ENCODE assay signal across 19 mouse cellular contexts in the genomic region with DNA sequence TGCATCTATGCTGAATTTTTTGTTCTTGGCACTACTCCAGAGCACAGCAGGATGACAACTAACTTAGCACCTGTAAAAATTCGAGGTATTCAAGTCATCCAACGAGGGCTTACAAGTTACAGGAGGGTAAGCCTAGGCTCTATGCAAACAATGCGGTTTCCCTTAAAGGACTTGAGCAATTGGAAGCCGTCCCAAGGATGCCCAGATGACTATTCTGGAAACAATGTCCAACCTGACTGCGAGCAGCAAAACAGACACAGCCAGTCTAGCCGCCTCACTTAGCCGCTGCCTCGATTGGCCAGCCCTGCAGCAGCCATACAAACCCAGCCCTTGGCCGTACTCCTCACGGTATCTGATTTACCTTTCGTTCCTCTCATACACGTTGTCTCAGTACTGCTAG. TPM values are rescaled to one million over a fixed set of nuclear protein-coding genes. Genes with fewer than 3 reads are reported as not detected.
DNase-seq lines count a peak whose midpoint lies in the region; ATAC-seq and TF ChIP-seq lines count a peak whose summit lies in the region.
"Had no signal": no experiment of that assay in that cellular context is flagged by ENCODE, and none has a peak within 500 bp of the region (broad histone marks: within the 10 kb centered on the region; RNA-seq: fewer than 3 reads in every experiment).

No protein-coding gene starts in this region.

- DNase-seq in embryonic facial prominence, embryonic 14.5 days (ENCODE audit: low spot score), result peak; percentile 53
- no peak for DNase-seq in embryonic facial prominence, embryonic 10.5 days (ENCODE audit: low spot score)
- DNase-seq in heart, postnatal 0 days (ENCODE audit: low spot score), result peak; percentile 16
- DNase-seq in heart, adult 2 months, result no peak
- peak; percentile 88 for DNase-seq in R1 (ENCODE audit: low read depth, low spot score)
- DNase-seq in lung, postnatal 10 days, result peak; percentile 25
- no peak for DNase-seq in thymus, postnatal 25 days
- no peak for DNase-seq in layer of hippocampus, adult 8-10 months (ENCODE audit: low spot score in 2 of 2)
- DNase-seq: B cell, adult 2 months; cerebellum, adult 8-10 months; embryo, embryonic 11 days; liver, embryonic 13.5 days; midbrain, embryonic 14.5 days; right cerebral cortex, postnatal 14 days; thymus, postnatal 36 days had no signal

- intact Hi-C loops in heart, adult 2 months (cut with DNase I), result no loop called here

- no peak overlapping the region for H3K4me3 ChIP-seq in embryonic facial prominence, embryonic 14.5 days (ENCODE audit: low read depth, low read length)
- H3K4me3 ChIP-seq in embryonic facial prominence, embryonic 10.5 days, result no peak overlapping the region
- no peak overlapping the region for H3K4me3 ChIP-seq in heart, postnatal 0 days (ENCODE audit: low read depth, low read length)
- H3K4me3 ChIP-seq in heart, adult 2 months, result no peak overlapping the region
- H3K4me3 ChIP-seq: erythroblast, embryonic 14.5 days; forebrain, embryonic 15.5 days; limb, embryonic 10.5 days; liver, embryonic 13.5 days had no signal

- no peaks in the 10 kb centered on the region for H3K9me3 ChIP-seq in embryonic facial prominence, embryonic 14.5 days (ENCODE audit: control insufficient read depth, low read length)
- H3K9me3 ChIP-seq in embryonic facial prominence, embryonic 10.5 days, result no peaks in the 10 kb centered on the region
- no peaks in the 10 kb centered on the region for H3K9me3 ChIP-seq in heart, postnatal 0 days (replicated peaks; ENCODE audit: control insufficient read depth, low read length)
- H3K9me3 ChIP-seq: forebrain, embryonic 15.5 days; limb, embryonic 10.5 days; liver, embryonic 13.5 days had no signal

- WGBS in embryonic facial prominence, embryonic 14.5 days, result 64% methylated on average over 12 of the region's 12 CpGs
- WGBS in embryonic facial prominence, embryonic 10.5 days, result 86% methylated on average over 12 of the region's 12 CpGs
- 30% methylated on average over 12 of the region's 12 CpGs for WGBS in heart, postnatal 0 days
- 58% methylated on average over 12 of the region's 12 CpGs for WGBS in heart, adult 2 months

- peak; percentile 55; the same call in 1 of the 2 replicates for ATAC-seq in embryonic facial prominence, embryonic 14.5 days (ENCODE audit: low read depth)
- peak; percentile 36 for ATAC-seq in heart, postnatal 0 days (ENCODE audit: insufficient read depth, low read depth)
- ATAC-seq: forebrain, embryonic 15.5 days had no signal

- H3K4me2 ChIP-seq in embryonic facial prominence, embryonic 14.5 days (ENCODE audit: low read depth, low read length), result no peak overlapping the region
- H3K4me2 ChIP-seq in heart, postnatal 0 days (ENCODE audit: low read depth, low read length), result peak overlapping the region; percentile 18; the same call in 1 of the 2 replicates
- H3K4me2 ChIP-seq: forebrain, embryonic 15.5 days; liver, embryonic 13.5 days had no signal

- H3K36me3 ChIP-seq in embryonic facial prominence, embryonic 14.5 days (ENCODE audit: control insufficient read depth, insufficient read depth, low read length), result no peaks in the 10 kb centered on the region
- H3K36me3 ChIP-seq in embryonic facial prominence, embryonic 10.5 days (replicated peaks), result no peaks in the 10 kb centered on the region
- H3K36me3 ChIP-seq in heart, postnatal 0 days (replicated peaks; ENCODE audit: control insufficient read depth, insufficient read depth, low read length), result no peaks in the 10 kb centered on the region
- no peaks in the 10 kb centered on the region for H3K36me3 ChIP-seq in heart, adult 2 months (ENCODE audit: control insufficient read depth, insufficient read depth, low read length)
- H3K36me3 ChIP-seq: forebrain, embryonic 15.5 days; limb, embryonic 10.5 days; liver, embryonic 13.5 days had no signal

- H3K79me2 ChIP-seq in heart, adult 2 months (replicated peaks; ENCODE audit: control insufficient read depth, insufficient read depth, low read length), result peaks cover 3% of the 10 kb centered on the region

- no peak for TF ChIP-seq POLR2A in heart, adult 2 months (IDR thresholded peaks at IDR 0.05; ENCODE audit: insufficient read depth, low read depth, low read length)

- no peak for TF ChIP-seq EP300 in heart, postnatal 0 days (IDR thresholded peaks at IDR 0.05; ENCODE audit: low read depth)
- TF ChIP-seq EP300 in heart, adult 2 months (IDR thresholded peaks at IDR 0.05; ENCODE audit: insufficient read depth, low read depth, low read length), result no peak

- H3K4me1 ChIP-seq in embryonic facial prominence, embryonic 14.5 days (ENCODE audit: control insufficient read depth, insufficient read depth, low read length), result no peaks in the 10 kb centered on the region
- H3K4me1 ChIP-seq in embryonic facial prominence, embryonic 10.5 days, result peaks cover 2% of the 10 kb centered on the region; the same call in 1 of the 2 replicates
- H3K4me1 ChIP-seq in heart, postnatal 0 days (ENCODE audit: control insufficient read depth, insufficient read depth), result 0 out of 2 replicates have a peak, but pooled peaks cover 2% of the 10 kb centered on the region
- peaks cover 5% of the 10 kb centered on the region for H3K4me1 ChIP-seq in heart, adult 2 months (ENCODE audit: control insufficient read depth, insufficient read depth, low read length)
- H3K4me1 ChIP-seq: forebrain, embryonic 15.5 days; limb, embryonic 10.5 days had no signal

- no peaks in the 10 kb centered on the region for H3K27me3 ChIP-seq in embryonic facial prominence, embryonic 14.5 days (replicated peaks; ENCODE audit: control insufficient read depth, insufficient read depth, low read length)
- no peaks in the 10 kb centered on the region for H3K27me3 ChIP-seq in embryonic facial prominence, embryonic 10.5 days (replicated peaks; ENCODE audit: low read depth, poor library complexity, severe bottlenecking)
- H3K27me3 ChIP-seq in heart, postnatal 0 days (ENCODE audit: control insufficient read depth, insufficient read depth, low read length), result no peaks in the 10 kb centered on the region
- no peaks in the 10 kb centered on the region for H3K27me3 ChIP-seq in heart, adult 2 months (ENCODE audit: control insufficient read depth, insufficient read depth, low read length)
- H3K27me3 ChIP-seq: forebrain, embryonic 15.5 days; liver, embryonic 13.5 days had no signal

- no peak for TF ChIP-seq CTCF in heart, postnatal 0 days (IDR thresholded peaks at IDR 0.05; ENCODE audit: low read depth)
- TF ChIP-seq CTCF in heart, adult 2 months (IDR thresholded peaks at IDR 0.05), result no peak

- H3K9ac ChIP-seq in embryonic facial prominence, embryonic 14.5 days (ENCODE audit: low read depth, low read length), result no peak overlapping the region
- no peak overlapping the region for H3K9ac ChIP-seq in heart, postnatal 0 days (replicated peaks; ENCODE audit: low read depth, low read length)
- no peak overlapping the region for H3K9ac ChIP-seq in heart, adult 2 months (ENCODE audit: low read depth, low read length)
- H3K9ac ChIP-seq: forebrain, embryonic 15.5 days; liver, embryonic 13.5 days had no signal

- no peak overlapping the region for H3K27ac ChIP-seq in embryonic facial prominence, embryonic 14.5 days (replicated peaks; ENCODE audit: low read depth, low read length)
- H3K27ac ChIP-seq in embryonic facial prominence, embryonic 10.5 days (replicated peaks), result no peak overlapping the region
- peak overlapping the region; percentile 59 for H3K27ac ChIP-seq in heart, postnatal 0 days (ENCODE audit: low read depth)
- H3K27ac ChIP-seq in heart, adult 2 months, result no peak overlapping the region
- H3K27ac ChIP-seq: forebrain, embryonic 15.5 days; limb, embryonic 10.5 days; liver, embryonic 13.5 days; stomach, postnatal 0 days had no signal

RNA-seq across cellular contexts. Expression of gene Lgmn, which starts 7.4 kb away (rescaled TPM):
- 113 and 115 TPM in 2 replicates for polyA plus RNA-seq in embryonic facial prominence, embryonic 14.5 days (2014; fragmentation: Nextera tagmentation; extraction: Ambion mirVana)
- 42.7 and 45.6 TPM in 2 replicates for polyA plus RNA-seq in embryonic facial prominence, embryonic 10.5 days (2016; fragmentation: Nextera tagmentation; extraction: Ambion mirVana)
- 97.7 and 118 TPM in 2 replicates for total RNA-seq in heart, postnatal 0 days (2014; rRNA removed; ENCODE audit: low replicate concordance)
- polyA plus RNA-seq in heart, postnatal 0 days (2015; fragmentation: Nextera tagmentation; extraction: Ambion mirVana), result 94.0 and 96.0 TPM in 2 replicates
- 10 to 100 TPM; 59.9 to 63.5 TPM for total RNA-seq in heart, adult 2 months (2021)
- polyA plus RNA-seq in heart, adult 2 months (2012; rRNA removed), result 78.2 and 115 TPM in 2 replicates
- total RNA-seq in layer of hippocampus, adult 8-10 months (2022), result 100 to 1,000 TPM in 2 of 4 experiments, 10 to 100 TPM in 2; 82.8 to 200 (median 127) TPM

RNA-seq across cellular contexts. Expression of gene Golga5, which starts 36.7 kb away (rescaled TPM):
- polyA plus RNA-seq in embryonic facial prominence, embryonic 14.5 days (2014; fragmentation: Nextera tagmentation; extraction: Ambion mirVana), result 36.8 and 40.9 TPM in 2 replicates
- polyA plus RNA-seq in embryonic facial prominence, embryonic 10.5 days (2016; fragmentation: Nextera tagmentation; extraction: Ambion mirVana), result 28.4 and 31.3 TPM in 2 replicates
- 17.4 and 17.7 TPM in 2 replicates for total RNA-seq in heart, postnatal 0 days (2014; rRNA removed; ENCODE audit: low replicate concordance)
- 23.5 and 24.0 TPM in 2 replicates for polyA plus RNA-seq in heart, postnatal 0 days (2015; fragmentation: Nextera tagmentation; extraction: Ambion mirVana)
- total RNA-seq in heart, adult 2 months (2021), result 10 to 100 TPM; 25.1 to 28.0 TPM
- polyA plus RNA-seq in heart, adult 2 months (2012; rRNA removed), result 10.1 and 17.2 TPM in 2 replicates
- total RNA-seq in layer of hippocampus, adult 8-10 months (2022), result 10 to 100 TPM; 24.9 to 29.8 (median 26.9) TPM

Comparison
In these comparisons a context has a peak if more than half of its experiments do, and no peak if none do; other contexts are left out.
1. DNase-seq: peak in embryonic facial prominence, embryonic 14.5 days (single experiment), heart, postnatal 0 days (single experiment), R1 (single experiment) and lung, postnatal 10 days (single experiment); none in embryonic facial prominence, embryonic 10.5 days (single experiment), heart, adult 2 months (0 of 2), thymus, postnatal 25 days (single experiment) and layer of hippocampus, adult 8-10 months (0 of 2).